Comparison of ENCODE assay signal across 24 mouse cellular contexts in the genomic region with DNA sequence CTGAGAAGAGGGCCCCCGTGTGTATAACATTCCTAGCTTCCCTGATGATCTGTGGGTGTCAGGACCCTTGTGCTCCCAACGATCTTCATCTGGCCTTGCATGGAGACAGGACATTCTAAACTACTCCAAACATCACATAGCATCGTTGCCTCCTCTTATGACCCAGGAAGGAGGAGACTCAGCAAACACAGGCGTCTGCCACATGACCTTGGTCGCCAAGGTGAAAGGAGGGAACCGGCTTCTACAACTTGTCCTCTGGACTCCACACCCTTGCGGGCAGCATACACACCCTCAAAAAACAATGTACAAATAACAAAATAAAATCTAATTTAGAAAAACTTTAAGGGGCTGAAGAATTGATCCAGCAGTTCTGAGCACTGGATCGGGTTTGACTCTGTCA. TPM values are rescaled to one million over a fixed set of nuclear protein-coding genes. Genes with fewer than 3 reads are reported as not detected.
DNase-seq lines count a peak whose midpoint lies in the region; ATAC-seq and TF ChIP-seq lines count a peak whose summit lies in the region.
"Had no signal": no experiment of that assay in that cellular context is flagged by ENCODE, and none has a peak within 500 bp of the region (broad histone marks: within the 10 kb centered on the region; RNA-seq: fewer than 3 reads in every experiment).

No protein-coding gene starts in this region.

- 44% methylated on average over 8 of the region's 8 CpGs for WGBS in heart, embryonic 10.5 days
- WGBS in kidney, embryonic 16.5 days, result 23% methylated on average over 8 of the region's 8 CpGs
- WGBS in intestine, embryonic 15.5 days, result 24% methylated on average over 8 of the region's 8 CpGs
- WGBS in small intestine, adult 2 months, result 22% methylated on average over 8 of the region's 8 CpGs

- no peak for TF ChIP-seq POLR2A in small intestine, adult 2 months (IDR thresholded peaks at IDR 0.05; ENCODE audit: low read depth, low read length)

- no peaks in the 10 kb centered on the region for H3K9me3 ChIP-seq in heart, embryonic 10.5 days
- H3K9me3 ChIP-seq in kidney, embryonic 16.5 days (ENCODE audit: low read length), result no peaks in the 10 kb centered on the region
- H3K9me3 ChIP-seq in intestine, embryonic 15.5 days, result no peaks in the 10 kb centered on the region
- H3K9me3 ChIP-seq: embryonic facial prominence, embryonic 15.5 days; heart, embryonic 12.5 days; limb, embryonic 13.5 days; liver, embryonic 15.5 days had no signal

- no peak for DNase-seq in heart, embryonic 10.5 days (ENCODE audit: low spot score)
- DNase-seq in heart, postnatal 4 days, result no peak
- DNase-seq in kidney, postnatal 10 days, result no peak
- DNase-seq in left cerebral cortex, postnatal 4 days, result no peak
- DNase-seq: B cell, adult 2 months; cerebellum, adult 11 months; cerebellum, postnatal 25 days; spleen, adult 18-20 months; thymus, postnatal 36 days had no signal

- H3K4me2 ChIP-seq in kidney, embryonic 16.5 days (replicated peaks; ENCODE audit: low read depth, low read length), result no peak overlapping the region
- H3K4me2 ChIP-seq in intestine, embryonic 15.5 days (replicated peaks), result 0 out of 2 replicates have a peak overlapping the region, but pooled peaks have one; percentile 6
- H3K4me2 ChIP-seq: embryonic facial prominence, embryonic 15.5 days; heart, embryonic 12.5 days; limb, embryonic 13.5 days; liver, embryonic 15.5 days; midbrain, embryonic 11.5 days had no signal

- no peak for TF ChIP-seq CTCF in small intestine, adult 2 months (IDR thresholded peaks at IDR 0.05; ENCODE audit: extremely low read depth, insufficient read length, insufficient replicate concordance, low read depth, low read length)

- peaks cover 35% of the 10 kb centered on the region for H3K4me1 ChIP-seq in heart, embryonic 10.5 days
- peaks cover 45% of the 10 kb centered on the region for H3K4me1 ChIP-seq in kidney, embryonic 16.5 days (ENCODE audit: insufficient read depth, low read length)
- peaks cover 13% of the 10 kb centered on the region; the same call in 1 of the 2 replicates for H3K4me1 ChIP-seq in intestine, embryonic 15.5 days (replicated peaks)
- H3K4me1 ChIP-seq in small intestine, adult 2 months (ENCODE audit: control insufficient read depth, insufficient read depth, insufficient read length, low read length), result peaks cover 20% of the 10 kb centered on the region
- H3K4me1 ChIP-seq: liver, embryonic 15.5 days had no signal

- H3K4me3 ChIP-seq in heart, embryonic 10.5 days, result no peak overlapping the region
- no peak overlapping the region for H3K4me3 ChIP-seq in kidney, embryonic 16.5 days (ENCODE audit: low read length)
- no peak overlapping the region for H3K4me3 ChIP-seq in intestine, embryonic 15.5 days (replicated peaks)
- H3K4me3 ChIP-seq in small intestine, adult 2 months (ENCODE audit: low read depth, low read length), result no peak overlapping the region
- H3K4me3 ChIP-seq: embryonic facial prominence, embryonic 15.5 days; heart, embryonic 12.5 days; limb, embryonic 13.5 days; liver, embryonic 15.5 days had no signal

- intact Hi-C loops in left cerebral cortex, postnatal 4 days (cut with DNase I), result no loop called here

- ATAC-seq in kidney, embryonic 16.5 days (ENCODE audit: low FRiP score, low TSS enrichment), result no peak
- peak; percentile 37; the same call in 1 of the 2 replicates for ATAC-seq in intestine, embryonic 15.5 days
- ATAC-seq: forebrain, embryonic 16.5 days had no signal

- 0 out of 2 replicates have a peak overlapping the region, but pooled peaks have one; percentile 2 for H3K9ac ChIP-seq in kidney, embryonic 16.5 days (replicated peaks; ENCODE audit: low read length)
- no peak overlapping the region for H3K9ac ChIP-seq in intestine, embryonic 15.5 days
- H3K9ac ChIP-seq: embryonic facial prominence, embryonic 15.5 days; heart, embryonic 12.5 days; limb, embryonic 13.5 days; liver, embryonic 15.5 days had no signal

- peaks cover 42% of the 10 kb centered on the region for H3K36me3 ChIP-seq in heart, embryonic 10.5 days
- no peaks in the 10 kb centered on the region for H3K36me3 ChIP-seq in kidney, embryonic 16.5 days (ENCODE audit: insufficient read depth, low read length)
- H3K36me3 ChIP-seq in intestine, embryonic 15.5 days, result peaks cover 2% of the 10 kb centered on the region; the same call in 1 of the 2 replicates
- H3K36me3 ChIP-seq in small intestine, adult 2 months (ENCODE audit: control insufficient read depth, insufficient read depth, low read length), result peaks cover 58% of the 10 kb centered on the region
- H3K36me3 ChIP-seq: liver, embryonic 15.5 days had no signal

- no peaks in the 10 kb centered on the region for H3K27me3 ChIP-seq in heart, embryonic 10.5 days (ENCODE audit: insufficient read depth, poor library complexity, severe bottlenecking)
- no peaks in the 10 kb centered on the region for H3K27me3 ChIP-seq in kidney, embryonic 16.5 days (ENCODE audit: insufficient read depth, low read length)
- H3K27me3 ChIP-seq in intestine, embryonic 15.5 days (replicated peaks), result no peaks in the 10 kb centered on the region
- H3K27me3 ChIP-seq in small intestine, adult 2 months (ENCODE audit: control insufficient read depth, insufficient read depth, low read length), result no peaks in the 10 kb centered on the region
- H3K27me3 ChIP-seq: embryonic facial prominence, embryonic 15.5 days; heart, embryonic 12.5 days; limb, embryonic 13.5 days had no signal

- H3K27ac ChIP-seq in heart, embryonic 10.5 days, result peak overlapping the region; percentile 44; the same call in 1 of the 2 replicates
- no peak overlapping the region for H3K27ac ChIP-seq in kidney, embryonic 16.5 days (ENCODE audit: low read length)
- no peak overlapping the region for H3K27ac ChIP-seq in intestine, embryonic 15.5 days
- peak overlapping the region; percentile 92 for H3K27ac ChIP-seq in small intestine, adult 2 months (ENCODE audit: insufficient read depth, low read depth, low read length)
- H3K27ac ChIP-seq: embryonic facial prominence, embryonic 15.5 days; limb, embryonic 13.5 days; liver, embryonic 15.5 days; macrophage had no signal

RNA-seq across cellular contexts. Expression of a gene that starts 21.6 kb away (rescaled TPM):
- 13.5 and 15.2 TPM in 2 replicates for polyA plus RNA-seq in heart, embryonic 10.5 days (2016; fragmentation: Nextera tagmentation; extraction: Ambion mirVana)
- total RNA-seq in heart, postnatal 4 days (2021), result 10 to 100 TPM; 26.2 to 29.2 TPM
- polyA plus RNA-seq in kidney, embryonic 16.5 days (2015; fragmentation: Nextera tagmentation; extraction: Ambion mirVana), result 22.3 and 23.6 TPM in 2 replicates
- 20.4 and 29.1 TPM in 2 replicates for polyA plus RNA-seq in intestine, embryonic 15.5 days (2015; fragmentation: Nextera tagmentation; extraction: Ambion mirVana)
- polyA plus RNA-seq in small intestine, adult 2 months (2012; rRNA removed), result 101 and 257 TPM in 2 replicates
- total RNA-seq in left cerebral cortex, postnatal 4 days (2021), result 10 to 100 TPM; 32.1 to 33.8 TPM

RNA-seq across cellular contexts. Expression of a gene that starts 23.1 kb away (rescaled TPM):
- 17.9 and 31.4 TPM in 2 replicates for polyA plus RNA-seq in heart, embryonic 10.5 days (2016; fragmentation: Nextera tagmentation; extraction: Ambion mirVana)
- 100 to 1,000 TPM; 182 to 202 TPM for total RNA-seq in heart, postnatal 4 days (2021)
- polyA plus RNA-seq in kidney, embryonic 16.5 days (2015; fragmentation: Nextera tagmentation; extraction: Ambion mirVana), result 1.7 and 1.8 TPM in 2 replicates
- 0.97 and 1.2 TPM in 2 replicates for polyA plus RNA-seq in intestine, embryonic 15.5 days (2015; fragmentation: Nextera tagmentation; extraction: Ambion mirVana)
- 0.14 and 0.46 TPM in 2 replicates for polyA plus RNA-seq in small intestine, adult 2 months (2012; rRNA removed)
- under 1 TPM; 0.36 to 0.38 TPM for total RNA-seq in left cerebral cortex, postnatal 4 days (2021)
- total RNA-seq: monocyte, adult 5-6 weeks had no signal
- polyA plus RNA-seq: forebrain, embryonic 16.5 days; macrophage had no signal

RNA-seq across cellular contexts. Expression of a gene that starts 34.7 kb away (rescaled TPM):
- not detected in 2 replicates for polyA plus RNA-seq in heart, embryonic 10.5 days (2016; fragmentation: Nextera tagmentation; extraction: Ambion mirVana)
- not detected for total RNA-seq in heart, postnatal 4 days (2021)
- not detected in 2 replicates for polyA plus RNA-seq in kidney, embryonic 16.5 days (2015; fragmentation: Nextera tagmentation; extraction: Ambion mirVana)
- not detected in 2 replicates for polyA plus RNA-seq in intestine, embryonic 15.5 days (2015; fragmentation: Nextera tagmentation; extraction: Ambion mirVana)
- polyA plus RNA-seq in small intestine, adult 2 months (2012; rRNA removed), result not detected in 2 replicates
- not detected for total RNA-seq in left cerebral cortex, postnatal 4 days (2021)
- total RNA-seq: layer of hippocampus, postnatal 14 days; monocyte, adult 5-6 weeks had no signal
- polyA plus RNA-seq: embryonic facial prominence, embryonic 15.5 days; forebrain, embryonic 16.5 days; heart, embryonic 12.5 days; hindbrain, embryonic 11.5 days; limb, embryonic 13.5 days; liver, embryonic 15.5 days; lung, embryonic 16.5 days; macrophage; midbrain, embryonic 11.5 days; neural tube, embryonic 11.5 days had no signal

RNA-seq across cellular contexts. Expression of a gene that starts 54.8 kb away (rescaled TPM):
- polyA plus RNA-seq in heart, embryonic 10.5 days (2016; fragmentation: Nextera tagmentation; extraction: Ambion mirVana), result 2.4 and 2.9 TPM in 2 replicates
- under 1 TPM; 0.26 to 0.34 TPM for total RNA-seq in heart, postnatal 4 days (2021)
- 5.1 and 6.3 TPM in 2 replicates for polyA plus RNA-seq in kidney, embryonic 16.5 days (2015; fragmentation: Nextera tagmentation; extraction: Ambion mirVana)
- polyA plus RNA-seq in intestine, embryonic 15.5 days (2015; fragmentation: Nextera tagmentation; extraction: Ambion mirVana), result 5.6 and 6.9 TPM in 2 replicates
- 15.4 and 63.9 TPM in 2 replicates for polyA plus RNA-seq in small intestine, adult 2 months (2012; rRNA removed)
- total RNA-seq in left cerebral cortex, postnatal 4 days (2021), result 100 to 1,000 TPM; 106 to 108 TPM
- polyA plus RNA-seq: macrophage had no signal

RNA-seq across cellular contexts. Expression of a gene that starts 58.4 kb away (rescaled TPM):
- polyA plus RNA-seq in heart, embryonic 10.5 days (2016; fragmentation: Nextera tagmentation; extraction: Ambion mirVana), result 0.59 and 1.4 TPM in 2 replicates
- total RNA-seq in heart, postnatal 4 days (2021), result 1 to 10 TPM; 1.5 to 2.4 TPM
- polyA plus RNA-seq in kidney, embryonic 16.5 days (2015; fragmentation: Nextera tagmentation; extraction: Ambion mirVana), result 1.7 and 1.9 TPM in 2 replicates
- polyA plus RNA-seq in intestine, embryonic 15.5 days (2015; fragmentation: Nextera tagmentation; extraction: Ambion mirVana), result 1.9 and 2.4 TPM in 2 replicates
- 2.9 and 4.0 TPM in 2 replicates for polyA plus RNA-seq in small intestine, adult 2 months (2012; rRNA removed)
- 10 to 100 TPM; 60.4 to 68.3 TPM for total RNA-seq in left cerebral cortex, postnatal 4 days (2021)
- total RNA-seq: monocyte, adult 5-6 weeks had no signal
- polyA plus RNA-seq: liver, embryonic 15.5 days; macrophage had no signal

Comparison
In these comparisons a context has a peak if more than half of its experiments do, and no peak if none do; other contexts are left out.
1. H3K27ac ChIP-seq: peak in heart, embryonic 10.5 days (single experiment) and small intestine, adult 2 months (single experiment); none in kidney, embryonic 16.5 days (single experiment) and intestine, embryonic 15.5 days (single experiment).